Mouse (Mus musculus): Measurements from ENCODE around the gene Faah. TPM values are rescaled to one million over a fixed set of nuclear protein-coding genes. Genes with fewer than 3 reads are reported as not detected.

Faah gene
- polyA plus RNA-seq, 1 experiment from 2014 or later = 15.3 TPM

GRCm38 (mm10) chr4:115938276-115939160 is 79.2 kb downstream of the Faah start:
- Histone ChIP-seq H3K4me2 (replicated peaks; ENCODE audit: low read depth, low read length) (no peak overlapping the region), H3K27ac (ENCODE audit: low read length) (no peak overlapping the region), H3K4me1 (ENCODE audit: insufficient read depth, low read length) (peaks cover 19% of the 10 kb centered on the region), H3K9me3 (ENCODE audit: low read length) (no peaks in the 10 kb centered on the region), H3K27me3 (ENCODE audit: insufficient read depth, low read length) (peaks cover 100% of the 10 kb centered on the region), H3K36me3 (ENCODE audit: insufficient read depth, low read length) (no peaks in the 10 kb centered on the region), H3K4me3 (ENCODE audit: low read length) (no peak overlapping the region), H3K9ac (replicated peaks; ENCODE audit: low read length) (no peak overlapping the region)
- WGBS = 1% methylated on average over 37 of the region's 37 CpGs
- no peak for ATAC-seq (ENCODE audit: low FRiP score, low TSS enrichment)

GRCm38 (mm10) chr4:115937061-115937976 is 80.4 kb downstream of the Faah start:
- H3K4me2 ChIP-seq (replicated peaks; ENCODE audit: low read depth, low read length) = no peak overlapping the region
- H3K4me3 ChIP-seq (ENCODE audit: low read length) = no peak overlapping the region
- H3K9ac ChIP-seq (replicated peaks; ENCODE audit: low read length) = no peak overlapping the region
- no peak for ATAC-seq (ENCODE audit: low FRiP score, low TSS enrichment)
- H3K27me3 ChIP-seq (ENCODE audit: insufficient read depth, low read length) = peaks cover 100% of the 10 kb centered on the region
- H3K27ac ChIP-seq (ENCODE audit: low read length) = no peak overlapping the region
- H3K4me1 ChIP-seq (ENCODE audit: insufficient read depth, low read length) = peaks cover 19% of the 10 kb centered on the region
- no peaks in the 10 kb centered on the region for H3K9me3 ChIP-seq (ENCODE audit: low read length)
- no peaks in the 10 kb centered on the region for H3K36me3 ChIP-seq (ENCODE audit: insufficient read depth, low read length)
- 4% methylated on average over 19 of the region's 19 CpGs for WGBS

- H3K27me3 ChIP-seq (ENCODE audit: insufficient read depth, low read length) = peaks cover 100% of the 10 kb centered on the region
- H3K9ac ChIP-seq (replicated peaks; ENCODE audit: low read length) = no peak overlapping the region
- no peaks in the 10 kb centered on the region for H3K9me3 ChIP-seq (ENCODE audit: low read length)
- ATAC-seq (ENCODE audit: low FRiP score, low TSS enrichment) = no peak
- H3K4me2 ChIP-seq (replicated peaks; ENCODE audit: low read depth, low read length) = no peak overlapping the region
- H3K4me3 ChIP-seq (ENCODE audit: low read length) = peak overlapping the region; percentile 4; the same call in 1 of the 2 replicates
- H3K27ac ChIP-seq (ENCODE audit: low read length) = no peak overlapping the region
- H3K4me1 ChIP-seq (ENCODE audit: insufficient read depth, low read length) = peaks cover 19% of the 10 kb centered on the region
- no peaks in the 10 kb centered on the region for H3K36me3 ChIP-seq (ENCODE audit: insufficient read depth, low read length)
- 2% methylated on average over 20 of the region's 20 CpGs for WGBS
These were observed 81.1 kb downstream of the Faah start for GRCm38 (mm10) chr4:115936646-115937045.

- no peak overlapping the region for H3K9ac ChIP-seq (replicated peaks; ENCODE audit: low read length)
- H3K27ac ChIP-seq (ENCODE audit: low read length) = no peak overlapping the region
- H3K4me2 ChIP-seq (replicated peaks; ENCODE audit: low read depth, low read length) = no peak overlapping the region
- WGBS = 2% methylated on average over 36 of the region's 36 CpGs
- no peaks in the 10 kb centered on the region for H3K9me3 ChIP-seq (ENCODE audit: low read length)
- no peak for ATAC-seq (ENCODE audit: low FRiP score, low TSS enrichment)
- peaks cover 19% of the 10 kb centered on the region for H3K4me1 ChIP-seq (ENCODE audit: insufficient read depth, low read length)
- H3K36me3 ChIP-seq (ENCODE audit: insufficient read depth, low read length) = no peaks in the 10 kb centered on the region
- H3K27me3 ChIP-seq (ENCODE audit: insufficient read depth, low read length) = peaks cover 100% of the 10 kb centered on the region
- 0 out of 2 replicates have a peak overlapping the region, but pooled peaks have one; percentile 4 for H3K4me3 ChIP-seq (ENCODE audit: low read length)
These were observed 81.7 kb downstream of the Faah start for GRCm38 (mm10) chr4:115935835-115936581.

- no peak overlapping the region for H3K27ac ChIP-seq (ENCODE audit: low read length)
- WGBS = 42% methylated on average over 13 of the region's 13 CpGs
- H3K36me3 ChIP-seq (ENCODE audit: insufficient read depth, low read length) = no peaks in the 10 kb centered on the region
- H3K4me2 ChIP-seq (replicated peaks; ENCODE audit: low read depth, low read length) = no peak overlapping the region
- no peak for ATAC-seq (ENCODE audit: low FRiP score, low TSS enrichment)
- no peaks in the 10 kb centered on the region for H3K9me3 ChIP-seq (ENCODE audit: low read length)
- H3K4me3 ChIP-seq (ENCODE audit: low read length) = no peak overlapping the region
- no peak overlapping the region for H3K9ac ChIP-seq (replicated peaks; ENCODE audit: low read length)
- H3K4me1 ChIP-seq (ENCODE audit: insufficient read depth, low read length) = peaks cover 6% of the 10 kb centered on the region
- peaks cover 97% of the 10 kb centered on the region for H3K27me3 ChIP-seq (ENCODE audit: insufficient read depth, low read length)
These were observed 86.1 kb downstream of the Faah start for GRCm38 (mm10) chr4:115931556-115932088.

GRCm38 (mm10) chr4:115927637-115928036 is 90.1 kb downstream of the Faah start:
- ATAC-seq (ENCODE audit: low FRiP score, low TSS enrichment) = no peak
- no peaks in the 10 kb centered on the region for H3K9me3 ChIP-seq (ENCODE audit: low read length)
- WGBS = 45% methylated on average over 7 of the region's 7 CpGs
- no peak overlapping the region for H3K9ac ChIP-seq (replicated peaks; ENCODE audit: low read length)
- no peak overlapping the region for H3K4me2 ChIP-seq (replicated peaks; ENCODE audit: low read depth, low read length)
- no peaks in the 10 kb centered on the region for H3K36me3 ChIP-seq (ENCODE audit: insufficient read depth, low read length)
- no peak overlapping the region for H3K4me3 ChIP-seq (ENCODE audit: low read length)
- peaks cover 89% of the 10 kb centered on the region for H3K27me3 ChIP-seq (ENCODE audit: insufficient read depth, low read length)
- H3K27ac ChIP-seq (ENCODE audit: low read length) = no peak overlapping the region
- H3K4me1 ChIP-seq (ENCODE audit: insufficient read depth, low read length) = no peaks in the 10 kb centered on the region

GRCm38 (mm10) chr4:115923262-115923880 is 94.4 kb downstream of the Faah start:
- no peaks in the 10 kb centered on the region for H3K36me3 ChIP-seq (ENCODE audit: insufficient read depth, low read length)
- H3K27ac ChIP-seq (ENCODE audit: low read length) = no peak overlapping the region
- 65% methylated on average over 16 of the region's 16 CpGs for WGBS
- no peak overlapping the region for H3K4me3 ChIP-seq (ENCODE audit: low read length)
- no peaks in the 10 kb centered on the region for H3K4me1 ChIP-seq (ENCODE audit: insufficient read depth, low read length)
- no peak overlapping the region for H3K9ac ChIP-seq (replicated peaks; ENCODE audit: low read length)
- no peaks in the 10 kb centered on the region for H3K9me3 ChIP-seq (ENCODE audit: low read length)
- H3K4me2 ChIP-seq (replicated peaks; ENCODE audit: low read depth, low read length) = no peak overlapping the region
- ATAC-seq (ENCODE audit: low FRiP score, low TSS enrichment) = no peak
- peaks cover 80% of the 10 kb centered on the region for H3K27me3 ChIP-seq (ENCODE audit: insufficient read depth, low read length)

- Histone ChIP-seq H3K36me3 (ENCODE audit: insufficient read depth, low read length) (no peaks in the 10 kb centered on the region), H3K4me1 (ENCODE audit: insufficient read depth, low read length) (no peaks in the 10 kb centered on the region)
- ATAC-seq (ENCODE audit: low FRiP score, low TSS enrichment) = no peak
These were observed 95.0 kb downstream of the Faah start for GRCm38 (mm10) chr4:115922688-115923087.

GRCm38 (mm10) chr4:115919911-115920310 is 97.8 kb downstream of the Faah start:
- Histone ChIP-seq H3K4me1 (ENCODE audit: insufficient read depth, low read length) (no peaks in the 10 kb centered on the region), H3K27me3 (ENCODE audit: insufficient read depth, low read length) (peaks cover 88% of the 10 kb centered on the region), H3K4me3 (ENCODE audit: low read length) (no peak overlapping the region), H3K36me3 (ENCODE audit: insufficient read depth, low read length) (no peaks in the 10 kb centered on the region), H3K9ac (replicated peaks; ENCODE audit: low read length) (no peak overlapping the region), H3K9me3 (ENCODE audit: low read length) (no peaks in the 10 kb centered on the region), H3K27ac (ENCODE audit: low read length) (no peak overlapping the region), H3K4me2 (replicated peaks; ENCODE audit: low read depth, low read length) (no peak overlapping the region)
- peak; percentile 61 for ATAC-seq (ENCODE audit: low FRiP score, low TSS enrichment)
- 54% methylated on average over 16 of the region's 16 CpGs for WGBS

More at GRCm38 (mm10) chr4:115922688-115923087, 95.0 kb downstream of the Faah start:
- Histone ChIP-seq H3K4me3 (ENCODE audit: low read length) (no peak overlapping the region), H3K27me3 (ENCODE audit: insufficient read depth, low read length) (peaks cover 80% of the 10 kb centered on the region), H3K4me2 (replicated peaks; ENCODE audit: low read depth, low read length) (no peak overlapping the region), H3K9me3 (ENCODE audit: low read length) (no peaks in the 10 kb centered on the region), H3K9ac (replicated peaks; ENCODE audit: low read length) (no peak overlapping the region), H3K27ac (ENCODE audit: low read length) (no peak overlapping the region)
- 90% methylated on average over 5 of the region's 5 CpGs for WGBS

Measured in kidney, embryonic 16.5 days (tissue).